Mouse (Mus musculus) kidney, embryonic 14.5 days (tissue): ENCODE results near the gene Krt7. TPM values are rescaled to one million over a fixed set of nuclear protein-coding genes. Genes with fewer than 3 reads are reported as not detected.

Experiments used
- ATAC-seq: fragments of 200-750 bp; cut with Nextera tagmentation; 2 replicates; pipeline ENCODE4 v1.8.0; 2017; ENCODE audit warnings: moderate number of reproducible peaks, mild to moderate bottlenecking, moderate TSS enrichment, moderate library complexity; ENCODE audit not compliant: low FRiP score, low TSS enrichment
- H3K27ac ChIP-seq: fragments of 300-500 bp; sonication (generic); 2 replicates; pipeline ENCODE4 v1.5.1; 2014; ENCODE audit warnings: low read depth, mild to moderate bottlenecking, low read length, moderate library complexity, mixed read lengths
- H3K27me3 ChIP-seq: fragments of 300-500 bp; sonication (generic); 2 replicates; pipeline ENCODE4 v1.6.1; 2014; ENCODE audit warnings: mild to moderate bottlenecking, low read length; ENCODE audit not compliant: control insufficient read depth, insufficient read depth
- H3K36me3 ChIP-seq: fragments of 300-500 bp; sonication (generic); 2 replicates; pipeline ENCODE4 v1.6.1; 2014; ENCODE audit warnings: low read length, mixed read lengths; ENCODE audit not compliant: control insufficient read depth, insufficient read depth
- H3K4me1 ChIP-seq: fragments of 300-500 bp; sonication (generic); 2 replicates; pipeline ENCODE4 v1.6.1; 2014; ENCODE audit warnings: low read length, mixed read lengths; ENCODE audit not compliant: control insufficient read depth, insufficient read depth
- H3K4me2 ChIP-seq: fragments of 300-500 bp; sonication (generic); replicated peaks from 2 replicates; pipeline ENCODE4 v1.6.1; 2014; ENCODE audit warnings: low read depth, mild to moderate bottlenecking, low read length
- H3K4me3 ChIP-seq: fragments of 300-500 bp; sonication (generic); 2 replicates; pipeline ENCODE4 v1.5.1; 2014; ENCODE audit warnings: mild to moderate bottlenecking, low read length
- H3K9ac ChIP-seq: fragments of 300-500 bp; sonication (generic); 2 replicates; pipeline ENCODE4 v1.6.1; 2014; ENCODE audit warnings: low read depth, mild to moderate bottlenecking, low read length, moderate library complexity
- H3K9me3 ChIP-seq: fragments of 300-500 bp; sonication (generic); 2 replicates; pipeline ENCODE4 v1.6.1; 2016; ENCODE audit warnings: low read length; ENCODE audit not compliant: control insufficient read depth
- WGBS: fragments of 180-500 bp; shearing (Covaris S2); extraction: QIAGEN DNeasy Blood & Tissue Kit; methylation state at CpG from one replicate; pipeline ENCODE4 v1.1.7; 2014; 5-methylcytosine and 5-hydroxymethylcytosine counted together
- polyA plus RNA-seq: library from polyadenylated mRNA; unstranded; fragments of >200 nt; fragmentation: Nextera tagmentation; extraction: Ambion mirVana; gene quantifications from 2 replicates; pipeline ENCODE4 v1.2.1, GENCODE M21; 2014

The Krt7 gene
- polyA plus RNA-seq, 1 experiment from 2014 or later: 44.0 TPM

DNA sequence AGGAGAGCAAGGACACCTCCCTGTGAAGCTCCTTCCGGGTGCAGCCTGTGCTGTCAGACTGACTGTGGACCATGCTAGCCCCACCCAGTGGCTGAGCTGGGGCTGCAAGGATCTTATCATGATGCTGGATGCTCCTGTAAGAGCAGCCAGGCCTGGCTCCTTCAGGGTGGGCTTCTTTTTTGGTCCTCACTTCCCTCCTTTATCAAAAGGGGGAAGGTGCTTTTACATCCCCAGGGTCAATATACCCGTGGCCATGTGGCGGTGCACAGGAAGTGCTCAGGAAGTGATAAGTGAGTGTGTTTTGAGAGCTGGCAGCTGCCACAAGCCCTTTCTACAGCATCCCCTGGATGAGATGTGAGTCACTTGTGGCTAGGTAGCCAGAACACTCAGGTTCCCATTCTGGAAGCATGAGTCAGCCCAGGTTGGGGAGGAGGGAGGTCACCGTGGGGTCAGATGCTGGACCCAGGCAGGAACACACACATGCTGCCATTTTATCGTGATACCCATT is 22.8 kb upstream of the Krt7 start:
- Histone ChIP-seq H3K36me3 (no peaks in the 10 kb centered on the region), H3K27ac (no peak overlapping the region), H3K9me3 (no peaks in the 10 kb centered on the region), H3K4me1 (no peaks in the 10 kb centered on the region), H3K4me3 (no peak overlapping the region), H3K9ac (no peak overlapping the region), H3K27me3 (no peaks in the 10 kb centered on the region), H3K4me2 (no peak overlapping the region)
- WGBS: 49% methylated on average over 5 of the region's 5 CpGs
- no peak for ATAC-seq

DNA sequence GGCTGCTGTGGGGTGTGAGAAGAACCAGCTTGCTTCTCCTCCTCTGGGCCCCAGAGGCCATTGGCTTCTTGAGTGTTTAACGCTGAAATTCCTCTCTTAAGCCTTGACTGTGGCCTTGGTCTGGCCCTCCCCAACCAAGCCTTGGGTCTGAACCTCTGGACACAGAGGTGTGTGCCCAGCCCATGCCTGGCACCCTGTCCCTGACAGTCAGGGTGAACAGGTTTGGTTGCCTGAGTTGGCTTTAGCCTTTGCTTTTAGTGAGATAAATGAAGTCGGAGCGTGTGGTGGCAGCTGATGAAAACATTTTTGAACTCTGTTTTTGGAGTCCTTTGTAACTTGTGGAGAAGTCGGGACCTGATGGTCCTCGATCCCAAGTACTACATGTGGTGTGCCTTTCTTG is 20.6 kb upstream of the Krt7 start:
- Histone ChIP-seq H3K9me3 (no peaks in the 10 kb centered on the region), H3K27me3 (no peaks in the 10 kb centered on the region), H3K9ac (no peak overlapping the region), H3K36me3 (no peaks in the 10 kb centered on the region), H3K4me3 (no peak overlapping the region), H3K27ac (no peak overlapping the region), H3K4me1 (no peaks in the 10 kb centered on the region), H3K4me2 (no peak overlapping the region)
- no peak for ATAC-seq
- 85% methylated on average over 5 of the region's 5 CpGs for WGBS

DNA sequence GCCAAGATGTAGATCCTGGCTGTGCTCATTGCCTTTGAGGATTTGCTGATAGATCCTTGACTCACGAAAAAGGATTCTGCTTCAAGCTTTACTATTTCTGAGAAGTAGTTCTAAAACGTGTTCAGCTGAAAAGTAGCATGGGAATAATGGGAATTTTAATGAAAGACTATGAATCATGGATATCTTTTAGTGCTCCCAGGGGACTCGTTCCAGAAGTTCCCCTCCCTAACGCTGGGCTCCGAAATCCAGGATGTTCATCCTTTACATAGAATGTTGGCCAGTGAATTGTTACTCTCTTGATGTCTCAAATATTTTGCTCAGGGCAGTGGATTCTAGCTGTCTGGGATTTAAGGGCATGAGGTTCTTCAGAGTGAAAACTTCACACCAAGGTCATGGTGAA is 18.6 kb upstream of the Krt7 start:
- H3K36me3 ChIP-seq: no peaks in the 10 kb centered on the region
- no peak overlapping the region for H3K9ac ChIP-seq
- peaks cover 5% of the 10 kb centered on the region; the same call in 1 of the 2 replicates for H3K4me1 ChIP-seq
- 64% methylated on average over 5 of the region's 5 CpGs for WGBS
- ATAC-seq: no peak
- H3K27me3 ChIP-seq: no peaks in the 10 kb centered on the region
- no peak overlapping the region for H3K4me3 ChIP-seq
- H3K4me2 ChIP-seq: no peak overlapping the region
- H3K27ac ChIP-seq: no peak overlapping the region
- no peaks in the 10 kb centered on the region for H3K9me3 ChIP-seq

DNA sequence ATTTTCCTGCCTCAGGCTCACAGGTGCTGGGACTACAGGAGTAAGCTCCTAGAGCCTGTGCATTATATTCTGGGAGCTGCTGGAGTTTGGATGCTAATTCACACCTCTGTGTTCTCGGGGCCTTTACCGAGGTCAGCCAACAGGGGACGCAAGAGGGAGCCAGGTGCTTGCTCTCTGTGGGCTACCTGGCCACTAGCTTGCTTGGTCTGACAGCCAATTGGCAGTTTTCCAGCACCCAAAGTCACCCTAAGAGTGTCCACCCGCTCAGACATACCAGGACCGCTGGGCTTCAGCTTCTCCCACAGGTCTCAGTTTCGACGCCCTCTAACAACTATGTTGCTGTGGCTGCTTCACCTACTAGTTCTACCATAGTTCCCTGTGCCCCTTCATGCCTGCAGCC is 15.9 kb upstream of the Krt7 start:
- ATAC-seq: no peak
- H3K27me3 ChIP-seq: no peaks in the 10 kb centered on the region; the same call in 1 of the 2 replicates
- 62% methylated on average over 7 of the region's 7 CpGs for WGBS
- H3K4me2 ChIP-seq: no peak overlapping the region
- H3K4me1 ChIP-seq: peaks cover 5% of the 10 kb centered on the region; the same call in 1 of the 2 replicates
- H3K9me3 ChIP-seq: no peaks in the 10 kb centered on the region
- no peak overlapping the region for H3K27ac ChIP-seq
- no peaks in the 10 kb centered on the region for H3K36me3 ChIP-seq
- H3K9ac ChIP-seq: no peak overlapping the region
- no peak overlapping the region for H3K4me3 ChIP-seq

DNA sequence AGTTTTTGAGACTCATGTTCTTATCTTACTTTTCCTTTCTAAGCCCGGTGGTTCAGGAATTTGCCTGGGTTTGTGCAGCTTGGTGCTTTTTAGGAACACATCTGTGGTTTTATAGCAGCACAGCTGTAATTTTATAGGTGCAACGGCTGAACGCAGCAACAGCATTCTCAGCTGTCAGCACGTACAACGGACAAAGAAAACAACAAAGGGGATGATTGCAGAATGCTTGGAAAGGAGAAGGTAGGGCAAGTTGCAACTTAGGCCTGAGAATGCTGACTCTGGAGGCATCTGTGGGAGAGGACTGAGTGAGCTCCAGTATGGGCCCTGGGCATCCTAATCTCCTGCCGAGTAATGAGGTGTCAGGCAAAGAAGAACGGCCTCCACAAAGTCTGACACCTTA is 14.4 kb upstream of the Krt7 start:
- H3K4me3 ChIP-seq: no peak overlapping the region
- no peak overlapping the region for H3K9ac ChIP-seq
- no peaks in the 10 kb centered on the region; the same call in 1 of the 2 replicates for H3K27me3 ChIP-seq
- H3K36me3 ChIP-seq: no peaks in the 10 kb centered on the region
- H3K9me3 ChIP-seq: no peaks in the 10 kb centered on the region
- no peak overlapping the region for H3K4me2 ChIP-seq
- peaks cover 5% of the 10 kb centered on the region; the same call in 1 of the 2 replicates for H3K4me1 ChIP-seq
- no peak overlapping the region for H3K27ac ChIP-seq
- no peak for ATAC-seq
- 18% methylated on average over 7 of the region's 7 CpGs for WGBS

DNA sequence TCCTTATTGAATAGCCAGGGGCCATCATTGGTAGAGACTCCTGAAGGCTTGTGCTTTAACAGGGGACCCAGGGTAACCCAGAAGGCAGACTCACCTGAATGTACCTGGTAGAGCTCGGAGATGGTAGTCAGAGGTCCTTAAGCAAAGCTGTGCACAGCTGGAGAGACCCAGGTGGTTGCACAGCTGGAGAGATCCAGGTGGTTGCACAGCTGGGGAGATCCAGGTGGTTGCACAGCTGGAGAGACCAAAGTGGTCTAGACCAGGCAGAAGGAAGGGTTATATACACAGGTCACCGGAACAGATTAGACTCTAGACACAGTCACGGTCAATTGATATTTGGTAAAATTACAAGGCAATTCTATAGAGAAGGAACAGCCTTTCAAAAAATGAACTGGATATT is 13.9 kb upstream of the Krt7 start:
- 55% methylated on average over 3 of the region's 3 CpGs for WGBS
- Histone ChIP-seq H3K27ac (no peak overlapping the region), H3K4me2 (no peak overlapping the region), H3K4me1 (peaks cover 5% of the 10 kb centered on the region; the same call in 1 of the 2 replicates), H3K36me3 (no peaks in the 10 kb centered on the region), H3K9ac (no peak overlapping the region), H3K4me3 (no peak overlapping the region), H3K27me3 (no peaks in the 10 kb centered on the region; the same call in 1 of the 2 replicates), H3K9me3 (no peaks in the 10 kb centered on the region)
- no peak for ATAC-seq

DNA sequence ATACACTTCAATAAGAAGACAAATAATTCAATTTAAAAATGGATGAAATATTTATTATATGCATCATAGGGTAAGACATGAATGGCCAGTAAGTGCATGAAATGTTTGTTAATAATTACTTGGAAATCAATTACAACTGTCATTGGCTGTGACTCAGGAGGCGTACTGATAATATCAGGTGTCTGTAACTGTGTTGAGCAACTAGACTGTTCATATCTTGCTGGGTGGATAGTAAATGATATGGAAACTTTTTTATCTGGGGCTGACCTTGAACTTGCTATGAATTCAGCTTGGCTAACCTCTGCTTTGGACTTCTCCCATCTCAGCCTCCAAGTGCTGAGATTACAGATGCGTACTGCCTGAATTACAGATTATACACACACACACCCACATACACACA is 13.2 kb upstream of the Krt7 start:
- H3K27me3 ChIP-seq: no peaks in the 10 kb centered on the region; the same call in 1 of the 2 replicates
- H3K9ac ChIP-seq: no peak overlapping the region
- peaks cover 8% of the 10 kb centered on the region; the same call in 1 of the 2 replicates for H3K4me1 ChIP-seq
- 85% methylated on average over 2 of the region's 2 CpGs for WGBS
- H3K4me2 ChIP-seq: no peak overlapping the region
- no peak overlapping the region for H3K27ac ChIP-seq
- no peaks in the 10 kb centered on the region for H3K36me3 ChIP-seq
- ATAC-seq: no peak
- no peaks in the 10 kb centered on the region for H3K9me3 ChIP-seq
- H3K4me3 ChIP-seq: no peak overlapping the region

DNA sequence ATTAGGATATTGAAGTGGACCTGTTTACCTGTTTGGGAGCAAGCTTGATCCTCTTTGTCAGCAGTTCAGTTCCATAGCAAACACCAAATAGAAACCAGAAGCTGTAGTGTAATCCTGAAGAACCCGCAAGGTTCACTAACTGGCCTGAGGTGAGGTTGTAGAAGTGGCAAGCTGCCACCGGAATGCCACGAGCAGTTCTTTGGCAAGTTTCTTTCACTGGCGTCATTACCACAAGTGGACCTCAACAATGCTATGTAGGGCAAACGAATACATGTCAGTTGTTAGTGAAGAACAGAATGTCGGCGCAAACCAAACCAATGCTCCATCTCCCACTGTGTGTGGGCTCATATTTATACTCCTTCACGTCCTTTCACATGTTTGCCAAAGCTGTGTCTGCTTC is 12.6 kb upstream of the Krt7 start:
- Histone ChIP-seq H3K4me1 (peaks cover 8% of the 10 kb centered on the region; the same call in 1 of the 2 replicates), H3K9ac (no peak overlapping the region), H3K9me3 (no peaks in the 10 kb centered on the region), H3K4me2 (no peak overlapping the region), H3K27ac (no peak overlapping the region), H3K27me3 (no peaks in the 10 kb centered on the region; the same call in 1 of the 2 replicates), H3K4me3 (no peak overlapping the region), H3K36me3 (no peaks in the 10 kb centered on the region)
- 84% methylated on average over 8 of the region's 8 CpGs for WGBS
- ATAC-seq: no peak

DNA sequence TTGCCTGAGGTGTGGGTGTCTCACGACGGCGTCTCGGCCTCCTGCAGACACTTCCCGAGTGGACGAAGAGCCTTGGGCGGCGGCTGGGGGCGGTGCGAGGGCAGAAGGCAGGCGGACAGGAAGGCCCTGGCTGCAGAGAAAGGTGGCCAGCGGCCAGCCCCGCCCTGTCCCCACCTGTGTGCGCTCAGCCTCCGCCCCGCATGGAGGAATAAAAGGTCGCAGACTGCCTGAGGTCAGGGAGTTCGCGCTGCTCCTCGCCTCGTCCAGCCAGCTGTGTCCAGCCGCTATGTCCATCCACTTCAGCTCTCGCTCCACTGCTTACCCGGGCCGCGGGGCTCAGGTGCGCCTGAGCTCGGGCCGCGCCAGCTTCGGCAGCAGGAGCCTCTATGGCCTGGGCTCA is 1.3 kb downstream of the Krt7 start:
- Histone ChIP-seq H3K4me1 (no peaks in the 10 kb centered on the region), H3K27me3 (peaks cover 6% of the 10 kb centered on the region), H3K36me3 (no peaks in the 10 kb centered on the region), H3K4me3 (peak overlapping the region; percentile 21), H3K9ac (peak overlapping the region; percentile 47), H3K4me2 (peak overlapping the region; percentile 37), H3K27ac (peak overlapping the region; percentile 62; the same call in 1 of the 2 replicates), H3K9me3 (no peaks in the 10 kb centered on the region)
- 15% methylated on average over 31 of the region's 31 CpGs for WGBS
- peak; percentile 48 for ATAC-seq
